Mouse (Mus musculus): ENCODE results near the gene Rpl11.

- TF ChIP-seq CTCF (conservative IDR thresholded peaks at IDR 0.05; ENCODE audit: insufficient read depth, insufficient read length, low read depth, low read length) (no peak), POLR2A (IDR thresholded peaks at IDR 0.05; ENCODE audit: low read depth, low read length) (no peak)
Measured at GRCm38 (mm10) chr4:136056030-136056429, 2.8 kb upstream of the Rpl11 start.
